Mouse (Mus musculus) embryonic fibroblast, embryonic 13.5 days (primary cell): Measurements from ENCODE around the gene Gad1.

Source experiments
- CTCF ChIP-seq: IDR thresholded peaks from 2 replicates; pipeline ENCODE4 v1.5.1; 2011; ENCODE audit warnings: mild to moderate bottlenecking, control low read depth, low read length, moderate library complexity, borderline replicate concordance; ENCODE audit not compliant: insufficient read depth
- POLR2A ChIP-seq: IDR thresholded peaks from 2 replicates; pipeline ENCODE4 v1.6.1; 2011; ENCODE audit warnings: low read depth, mild to moderate bottlenecking, control low read depth, low read length, moderate library complexity

GRCm38 (mm10) chr2:70649471-70649870, 96.6 kb downstream of the Gad1 start:
- TF ChIP-seq CTCF, result no peak
- TF ChIP-seq POLR2A, result no peak
